Mouse (Mus musculus) small intestine, adult 2 months (tissue): Measurements from ENCODE around the gene 4931414P19Rik.

Experiments
- CTCF ChIP-seq: fragments of 200-500 bp; IDR thresholded peaks from 2 replicates; pipeline ENCODE4 v1.5.1; 2012; ENCODE audit warnings: low read depth, mild to moderate bottlenecking, control low read depth, inconsistent platforms, low read length, moderate library complexity, mixed read lengths; ENCODE audit not compliant: insufficient replicate concordance, insufficient read length; ENCODE audit errors: extremely low read depth
- POLR2A ChIP-seq: fragments of 200-500 bp; IDR thresholded peaks from 2 replicates; pipeline ENCODE4 v1.6.1; 2012; ENCODE audit warnings: low read depth, mild to moderate bottlenecking, control low read depth, inconsistent platforms, low read length, moderate library complexity

DNA sequence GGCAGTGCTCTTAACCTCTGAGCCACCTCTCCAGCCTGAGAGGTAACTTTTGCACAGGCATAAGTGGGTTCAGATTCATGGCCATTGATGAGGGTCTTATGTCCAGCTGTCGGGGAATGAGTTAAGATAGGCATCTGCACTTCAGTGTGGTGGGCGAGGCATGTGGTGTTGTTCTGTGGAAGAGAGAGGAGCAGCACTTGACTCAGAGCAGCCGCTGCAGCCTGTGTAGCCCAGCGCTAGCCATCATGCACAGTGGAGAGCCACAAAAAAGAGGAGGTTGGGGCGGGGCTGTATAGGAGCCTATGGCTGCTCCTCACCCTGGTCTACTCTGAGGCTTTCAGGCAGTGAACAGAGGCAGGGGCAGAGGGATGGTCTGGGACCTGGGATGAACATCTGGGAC lies 22.3 kb upstream of the 4931414P19Rik start:
- no peak for TF ChIP-seq CTCF
- no peak for TF ChIP-seq POLR2A
